Mouse (Mus musculus) testis, adult 2 months (tissue): ENCODE measurements around the gene Tsg101. TPM values are rescaled to one million over a fixed set of nuclear protein-coding genes. Genes with fewer than 3 reads are reported as not detected.

Source experiments
- H3K27ac ChIP-seq: fragments of 200-500 bp; 2 replicates; pipeline ENCODE4 v1.5.1; 2012; ENCODE audit warnings: low read depth, low read length; ENCODE audit not compliant: control insufficient read depth, insufficient read depth
- H3K27me3 ChIP-seq: fragments of 200-500 bp; 2 replicates; pipeline ENCODE4 v1.6.1; 2012; ENCODE audit warnings: mild to moderate bottlenecking, low read length, moderate library complexity; ENCODE audit not compliant: control insufficient read depth, insufficient read depth
- H3K36me3 ChIP-seq: fragments of 200-500 bp; 2 replicates; pipeline ENCODE4 v1.6.1; 2012; ENCODE audit warnings: mild to moderate bottlenecking, low read length; ENCODE audit not compliant: control insufficient read depth, insufficient read depth
- H3K4me1 ChIP-seq: fragments of 200-500 bp; 2 replicates; pipeline ENCODE4 v1.6.1; 2012; ENCODE audit warnings: low read length; ENCODE audit not compliant: control insufficient read depth, insufficient read depth
- H3K4me3 ChIP-seq: fragments of 200-500 bp; 2 replicates; pipeline ENCODE4 v1.5.1; 2012; ENCODE audit warnings: low read depth, mild to moderate bottlenecking, low read length, moderate library complexity, mixed read lengths; ENCODE audit not compliant: control insufficient read depth
- CTCF ChIP-seq: fragments of 200-500 bp; IDR thresholded peaks from 2 replicates; pipeline ENCODE4 v1.5.1; 2012; ENCODE audit warnings: low read depth, mild to moderate bottlenecking, inconsistent platforms, low read length, moderate library complexity; ENCODE audit not compliant: control insufficient read depth, insufficient read depth, insufficient replicate concordance
- POLR2A ChIP-seq: fragments of 200-500 bp; IDR thresholded peaks from 2 replicates; pipeline ENCODE4 v1.6.1; 2012; ENCODE audit warnings: low read depth, mild to moderate bottlenecking, inconsistent platforms, low read length, moderate library complexity; ENCODE audit not compliant: control insufficient read depth
- polyA plus RNA-seq: library from polyadenylated mRNA; depleted of rRNA; stranded (reverse); fragments of >200 nt; gene quantifications from 2 replicates; pipeline ENCODE4 v1.2.3, GENCODE M21; 2012

Tsg101 gene
- polyA plus RNA-seq, 1 experiment, result 45.7 TPM

DNA sequence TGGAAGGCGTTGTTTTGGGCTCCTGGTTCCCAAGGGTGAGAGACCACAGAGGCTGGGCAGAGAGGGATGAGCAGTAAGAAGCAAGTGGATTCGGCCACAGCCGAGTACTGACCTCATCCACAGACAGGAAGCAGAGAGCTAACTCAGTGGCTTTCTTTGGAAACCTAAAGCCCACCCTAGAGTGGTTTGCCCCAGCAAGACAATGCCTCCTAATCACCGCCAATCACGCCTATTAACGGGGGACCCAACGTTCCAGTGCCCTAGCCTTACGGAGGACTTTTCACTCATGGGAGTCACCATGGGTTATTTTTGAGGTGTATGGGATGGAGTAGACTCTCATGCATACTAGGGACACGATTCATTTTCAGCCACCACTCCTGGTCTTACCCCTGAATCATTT is 66.4 kb downstream of the Tsg101 start:
- Histone ChIP-seq H3K4me1 (no peaks in the 10 kb centered on the region; the same call in 1 of the 2 replicates), H3K4me3 (no peak overlapping the region), H3K36me3 (peaks cover 3% of the 10 kb centered on the region), H3K27ac (no peak overlapping the region), H3K27me3 (no peaks in the 10 kb centered on the region)
- no peak for TF ChIP-seq CTCF
- TF ChIP-seq POLR2A, result no peak

DNA sequence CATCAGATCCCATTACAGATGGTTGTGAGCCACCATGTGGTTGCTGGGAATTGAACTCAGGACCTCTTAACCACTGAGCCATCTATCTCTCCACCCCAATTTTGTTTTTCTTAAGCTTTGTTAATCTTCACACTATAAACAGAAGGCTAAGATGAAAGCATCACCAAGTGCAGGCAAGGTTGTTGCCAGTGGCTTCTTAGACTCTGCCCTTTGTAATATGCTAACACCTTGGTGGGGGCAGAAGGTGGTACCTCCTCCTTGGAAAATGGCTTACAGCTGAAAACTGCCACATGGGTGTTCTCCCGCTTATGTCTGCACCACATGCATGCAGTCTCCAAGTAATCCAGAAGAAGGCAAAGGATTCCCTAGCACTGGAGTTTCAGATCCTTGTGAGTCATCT is 67.1 kb downstream of the Tsg101 start:
- Histone ChIP-seq H3K27me3 (no peaks in the 10 kb centered on the region), H3K27ac (no peak overlapping the region), H3K4me3 (no peak overlapping the region), H3K4me1 (no peaks in the 10 kb centered on the region; the same call in 1 of the 2 replicates), H3K36me3 (peaks cover 3% of the 10 kb centered on the region)
- TF ChIP-seq POLR2A, result no peak
- TF ChIP-seq CTCF, result no peak

DNA sequence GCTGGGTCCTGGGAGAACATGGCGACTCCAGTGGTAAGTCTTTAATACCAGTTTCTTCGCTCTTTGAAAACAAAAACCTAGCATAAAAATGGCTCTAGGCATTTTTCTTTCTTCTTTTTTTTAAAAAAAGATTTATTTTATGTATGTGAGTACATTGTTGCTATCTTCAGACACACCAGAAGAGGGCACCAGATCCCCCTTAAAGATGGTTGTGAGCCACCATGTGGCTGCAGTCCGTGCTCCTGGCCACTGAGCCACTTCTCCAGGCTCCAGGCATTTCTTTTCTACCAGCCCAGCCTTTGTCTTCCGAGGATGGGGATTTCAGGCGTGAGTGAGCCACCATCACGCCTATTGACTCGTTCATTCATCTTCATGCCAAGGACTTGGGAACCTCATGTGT is 68.7 kb downstream of the Tsg101 start:
- TF ChIP-seq CTCF (no peak), POLR2A (no peak)
- Histone ChIP-seq H3K4me3 (no peak overlapping the region), H3K27me3 (no peaks in the 10 kb centered on the region)

DNA sequence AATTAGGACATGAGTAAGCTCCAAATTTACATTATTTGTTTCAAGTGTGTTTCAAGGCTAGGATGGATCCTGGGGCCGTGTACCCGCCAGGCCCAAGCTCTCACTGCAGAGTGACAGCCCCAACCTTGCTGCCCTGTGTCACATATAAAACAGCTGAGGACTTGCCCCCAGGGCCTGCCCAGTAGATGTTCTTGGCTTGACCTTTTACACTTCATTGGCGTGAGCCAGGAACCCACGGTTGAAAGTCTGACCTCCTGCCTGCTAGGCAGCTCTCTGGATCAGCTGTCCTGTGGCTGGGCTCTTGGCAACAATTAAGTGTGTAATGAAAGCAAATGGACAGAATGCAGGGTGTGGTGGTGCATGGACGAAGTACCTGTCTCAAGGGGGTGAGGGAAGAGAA is 70.5 kb downstream of the Tsg101 start:
- Histone ChIP-seq H3K36me3 (peaks cover 3% of the 10 kb centered on the region), H3K4me1 (peaks cover 24% of the 10 kb centered on the region), H3K27me3 (no peaks in the 10 kb centered on the region), H3K4me3 (no peak overlapping the region), H3K27ac (no peak overlapping the region)
- no peak for TF ChIP-seq CTCF
- TF ChIP-seq POLR2A, result no peak

More for the DNA sequence above, 68.7 kb downstream of the Tsg101 start:
- Histone ChIP-seq H3K27ac (no peak overlapping the region), H3K4me1 (peaks cover 12% of the 10 kb centered on the region), H3K36me3 (peaks cover 3% of the 10 kb centered on the region)

DNA sequence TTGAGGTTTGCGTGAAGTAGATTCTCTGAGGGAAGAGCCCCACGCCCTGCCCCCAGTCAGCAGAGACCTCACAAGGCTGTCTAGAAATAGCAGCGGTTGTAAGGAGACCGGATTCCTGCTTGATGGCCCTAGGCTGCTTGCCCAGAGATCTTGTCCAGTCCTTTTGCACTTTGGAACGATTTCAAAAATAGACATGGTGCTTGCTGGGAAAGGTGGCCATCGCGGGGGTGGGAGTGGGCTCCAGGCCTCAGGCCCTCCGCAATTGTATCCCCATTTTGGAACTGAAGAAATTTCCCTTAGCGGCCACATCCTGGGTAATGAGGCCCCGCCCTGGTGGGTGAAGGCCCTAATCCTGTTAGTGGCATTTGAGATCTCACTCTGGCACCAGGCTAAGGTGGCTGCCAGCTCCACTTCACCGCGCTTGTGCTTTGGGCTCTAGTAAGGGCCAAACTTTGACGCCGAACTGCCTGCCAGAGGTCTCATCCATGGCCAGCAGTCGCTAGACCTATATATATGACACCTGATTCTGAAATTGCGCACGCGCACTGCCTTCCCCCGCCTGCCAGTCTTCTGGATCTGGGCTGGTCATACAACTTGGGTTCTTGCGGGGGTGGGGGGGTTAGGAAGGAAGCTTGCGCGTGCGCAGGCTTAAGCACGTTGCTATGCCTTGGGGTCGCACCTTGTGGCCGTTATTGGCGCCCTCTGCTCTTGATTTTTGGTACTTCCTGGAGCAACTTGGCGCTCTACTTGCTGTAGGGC is 73.1 kb downstream of the Tsg101 start:
- TF ChIP-seq CTCF, result no peak
- TF ChIP-seq POLR2A, result peak; percentile 85
- Histone ChIP-seq H3K36me3 (peaks cover 3% of the 10 kb centered on the region), H3K27me3 (no peaks in the 10 kb centered on the region), H3K4me1 (peaks cover 24% of the 10 kb centered on the region), H3K4me3 (peak overlapping the region; percentile 91), H3K27ac (peak overlapping the region; percentile 95)

DNA sequence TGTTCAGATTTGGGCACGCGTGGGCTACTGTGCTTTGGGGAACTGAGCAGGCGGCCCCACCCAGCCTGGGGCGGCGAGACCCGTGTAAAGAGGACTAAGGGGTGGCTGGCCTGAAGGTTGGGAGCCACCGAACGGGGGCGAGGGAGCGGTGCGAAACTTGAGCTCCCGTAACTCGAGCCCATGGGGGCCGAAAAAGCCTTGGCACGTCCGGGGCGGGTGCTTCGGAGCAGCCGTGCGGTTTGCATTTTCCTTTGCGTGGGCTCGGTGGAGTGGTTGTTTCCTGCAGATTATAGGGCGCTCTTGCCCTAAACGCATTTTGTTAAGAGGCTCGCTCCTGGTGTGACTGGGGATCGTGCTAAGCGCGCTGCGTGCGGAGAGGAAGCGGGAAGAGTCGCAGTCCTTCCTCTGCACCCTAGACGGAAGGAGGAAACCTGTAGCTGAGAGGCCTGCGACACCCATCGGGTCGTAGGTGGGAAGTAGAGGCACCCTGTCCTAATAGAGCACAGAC is 73.7 kb downstream of the Tsg101 start:
- peaks cover 24% of the 10 kb centered on the region for H3K4me1 ChIP-seq
- TF ChIP-seq POLR2A, result no peak
- TF ChIP-seq CTCF, result no peak
- no peaks in the 10 kb centered on the region for H3K27me3 ChIP-seq
- H3K36me3 ChIP-seq, result peaks cover 1% of the 10 kb centered on the region; the same call in 1 of the 2 replicates
- peak overlapping the region; percentile 91 for H3K4me3 ChIP-seq
- peak overlapping the region; percentile 29 for H3K27ac ChIP-seq

DNA sequence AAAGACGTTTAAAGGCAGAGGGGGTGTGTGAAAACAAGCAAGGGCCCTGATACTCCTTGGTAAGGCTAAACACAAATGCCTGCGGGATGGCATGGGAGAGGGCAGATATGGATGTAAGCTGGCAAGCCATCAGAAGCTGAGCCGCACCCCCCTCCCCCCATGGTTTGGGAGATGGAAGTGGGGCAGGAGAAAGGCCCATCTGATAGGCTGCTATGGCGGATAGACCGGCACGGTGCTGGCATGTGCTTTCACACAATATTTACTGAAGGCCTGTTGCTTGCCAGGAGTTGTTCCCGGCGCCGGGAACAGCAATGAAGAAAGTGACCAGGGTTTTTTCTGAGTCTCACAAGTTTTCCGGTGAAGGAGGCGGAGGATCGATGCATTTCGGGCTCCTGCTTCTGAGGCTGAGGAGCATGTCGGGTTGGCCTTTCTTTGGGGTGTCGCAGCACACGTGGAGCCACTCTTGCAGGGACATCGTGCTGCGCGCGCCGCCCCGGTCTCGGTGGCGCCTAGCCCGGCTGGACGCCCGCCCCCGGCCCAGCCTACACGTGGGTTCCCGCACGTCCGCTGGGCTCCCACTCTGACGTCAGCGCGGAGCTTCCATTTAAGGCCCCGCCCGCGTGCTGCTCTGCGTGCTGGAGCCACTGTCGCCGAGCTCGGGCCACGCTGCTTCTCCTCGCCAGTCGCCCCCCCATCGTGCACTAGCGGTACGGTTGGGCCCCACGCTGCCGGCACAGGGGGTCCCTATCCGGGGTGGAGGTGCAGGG is 74.4 kb downstream of the Tsg101 start:
- peaks cover 1% of the 10 kb centered on the region; the same call in 1 of the 2 replicates for H3K36me3 ChIP-seq
- TF ChIP-seq POLR2A (peak; percentile 80), CTCF (no peak)
- H3K27me3 ChIP-seq, result no peaks in the 10 kb centered on the region
- peak overlapping the region; percentile 91 for H3K4me3 ChIP-seq
- H3K4me1 ChIP-seq, result peaks cover 24% of the 10 kb centered on the region
- H3K27ac ChIP-seq, result peak overlapping the region; percentile 29

DNA sequence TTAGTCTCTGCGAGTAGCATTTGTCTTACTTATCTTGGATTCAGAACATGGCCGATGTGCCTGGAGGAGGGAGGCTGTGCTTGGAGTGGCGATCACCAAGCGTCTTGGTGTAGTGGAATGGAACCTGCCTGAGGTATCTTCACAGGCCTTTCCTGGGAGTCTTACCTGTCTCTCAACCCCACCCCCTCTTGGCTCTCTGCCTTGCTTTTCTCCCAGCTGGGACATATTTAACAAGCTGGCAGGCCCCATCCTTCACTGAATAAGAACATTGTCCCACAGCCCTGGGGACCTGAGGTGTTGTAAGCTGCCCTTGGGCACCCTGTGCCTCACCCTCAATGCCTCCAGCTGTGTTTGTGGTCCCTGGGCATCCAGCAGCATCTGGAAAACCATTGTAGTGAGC is 76.2 kb downstream of the Tsg101 start:
- Histone ChIP-seq H3K4me1 (peaks cover 32% of the 10 kb centered on the region), H3K27ac (no peak overlapping the region), H3K4me3 (no peak overlapping the region), H3K36me3 (no peaks in the 10 kb centered on the region), H3K27me3 (no peaks in the 10 kb centered on the region)
- TF ChIP-seq CTCF (no peak), POLR2A (no peak)
